Mouse (Mus musculus) frontal cortex, postnatal 25 days (tissue): Measurements from ENCODE around the gene Snrpn.
"Not testable (repeated sequence)": the region's sequence is repeated elsewhere in the genome, so short reads cannot be mapped to it uniquely, and the experiment has no call there.

Experiments used
- DNase-seq, 2 experiments: peaks; one replicate each; pipeline ENCODE4 v3.0.0; 2022; ENCODE audit warnings: low spot score in 2 of 2

The Snrpn gene

GRCm38 (mm10) chr7:60139742-60140480, at the start of gene Snrpn:
Gene Snrpn (minus strand): TSS chr7:60140219.
- peak in 1 of 2 experiments; percentile 4 for DNase-seq

- peak; percentile 6 for DNase-seq
These were observed 30.5 kb upstream of the Snrpn start for GRCm38 (mm10) chr7:60170250-60171185.

DNA sequence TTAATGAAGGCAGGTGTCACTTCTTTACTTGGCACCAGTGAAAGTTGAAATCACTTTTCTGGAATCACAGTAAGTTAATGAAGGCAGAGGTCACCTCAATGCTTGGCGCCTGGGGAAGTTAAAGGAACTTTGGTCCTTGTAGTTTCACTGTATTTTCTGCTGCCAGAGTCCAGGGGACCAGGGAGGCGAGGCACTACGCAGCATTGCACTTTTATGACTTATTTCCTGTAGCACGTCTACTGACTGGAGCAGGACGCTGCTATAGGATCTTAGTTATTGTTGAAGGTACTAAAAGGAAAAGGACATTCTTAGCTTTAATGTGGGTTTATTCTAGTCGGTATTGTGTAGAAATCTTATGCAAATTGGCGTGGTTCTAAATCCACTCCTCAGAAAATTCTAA, 14.7 kb downstream of the Snrpn start:
- DNase-seq: no peak

DNA sequence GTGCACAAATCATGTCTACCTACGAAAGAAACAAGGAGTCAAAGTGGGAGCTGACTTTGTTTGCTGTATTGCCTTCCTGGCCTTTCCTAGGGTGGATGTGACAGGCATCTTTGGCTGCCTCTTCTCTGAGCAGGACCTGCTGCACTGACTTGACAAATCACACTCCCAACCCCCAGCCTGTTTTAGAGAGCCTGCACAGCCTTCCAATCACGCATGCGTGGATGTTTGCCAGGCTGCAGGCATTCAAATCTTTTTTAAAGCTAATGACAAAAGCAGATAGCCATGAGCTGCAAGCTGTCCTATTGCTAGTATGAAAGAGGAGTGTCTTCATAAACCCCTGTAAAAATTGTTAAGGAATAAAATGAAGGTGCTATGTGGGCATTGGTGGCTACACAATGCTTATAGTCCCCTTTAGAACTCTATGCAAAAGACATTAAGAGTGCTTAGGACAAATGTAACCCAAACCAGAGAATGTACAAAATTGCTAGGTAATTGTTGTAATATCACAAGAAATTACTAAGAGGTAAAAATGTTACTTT, 16.9 kb downstream of the Snrpn start:
- not testable (repeated sequence) for DNase-seq

GRCm38 (mm10) chr7:60122434-60123085, 17.5 kb downstream of the Snrpn start:
- no peak for DNase-seq

DNA sequence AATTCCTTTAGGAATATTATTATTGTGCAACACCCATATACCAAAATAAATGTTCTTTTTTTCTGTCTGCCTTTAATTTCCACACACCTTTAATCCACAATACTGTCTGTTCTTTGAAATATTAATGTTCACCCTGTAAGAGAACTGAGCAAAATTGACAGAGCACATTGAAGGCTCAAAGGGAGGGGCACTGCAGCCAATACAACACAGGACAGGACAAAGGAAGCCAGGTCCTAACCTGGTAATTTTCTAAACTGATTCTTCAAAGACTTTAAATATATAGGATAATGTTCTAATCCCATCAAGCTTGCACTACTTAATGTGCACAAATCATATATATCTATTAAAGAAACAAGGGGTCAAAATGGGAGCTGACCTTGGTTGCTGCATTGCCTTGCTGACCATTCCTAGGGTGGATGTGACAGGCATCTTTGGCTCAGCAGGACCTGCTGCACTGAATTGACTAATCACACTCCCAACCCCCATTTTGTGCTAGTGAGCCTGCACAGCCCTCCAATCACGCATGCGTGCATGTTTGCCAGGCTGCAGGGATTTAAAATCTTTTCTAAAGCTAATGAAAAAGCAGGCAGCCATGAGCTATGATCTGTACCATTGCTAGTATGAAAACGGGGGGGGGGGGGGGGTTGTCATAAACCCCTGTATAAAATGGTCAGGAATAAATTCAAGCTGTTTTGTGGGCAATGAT, 42.7 kb downstream of the Snrpn start:
- DNase-seq: no peak

DNA sequence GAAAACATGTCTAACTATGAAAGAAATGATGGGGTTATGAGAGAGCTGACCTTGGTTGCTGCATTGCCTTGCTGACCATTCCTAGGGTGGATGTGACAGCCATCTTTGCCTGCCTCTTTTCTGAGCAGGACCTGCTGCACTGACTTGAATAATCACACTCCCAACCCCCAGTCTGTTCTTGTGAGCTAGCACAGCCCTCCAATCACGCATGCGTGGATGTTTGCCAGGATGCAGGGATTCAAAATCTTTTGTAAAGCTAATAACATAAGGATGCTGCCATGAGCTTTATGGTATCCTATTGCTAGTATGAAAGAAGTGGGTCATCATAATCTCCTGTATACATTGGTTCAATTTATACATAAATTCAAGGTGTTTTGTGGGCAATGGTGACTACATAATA, 63.7 kb downstream of the Snrpn start:
- no peak for DNase-seq

GRCm38 (mm10) chr7:60047481-60048201, 92.4 kb downstream of the Snrpn start:
- DNase-seq: peak; percentile 15 to 42

DNA sequence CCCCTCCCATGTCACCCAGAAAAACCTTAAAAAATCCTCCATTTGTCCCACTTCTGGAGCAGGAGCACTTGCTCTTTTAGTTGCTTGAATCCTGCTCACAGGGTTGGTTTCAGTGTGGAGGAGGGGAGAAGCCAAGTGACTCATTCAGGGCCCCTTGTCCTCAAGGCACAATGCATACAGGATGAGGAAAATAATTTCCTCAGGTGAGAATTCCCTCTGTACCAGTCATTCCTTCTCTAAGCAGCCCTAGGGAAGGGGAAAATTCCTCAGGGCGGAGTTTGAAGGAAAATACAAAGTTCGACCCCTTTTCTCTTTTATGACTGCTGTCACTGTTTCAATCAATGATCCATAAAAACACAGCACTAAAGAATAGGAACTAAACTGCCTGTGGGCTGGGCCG, 126.8 kb downstream of the Snrpn start:
- no peak for DNase-seq

DNA sequence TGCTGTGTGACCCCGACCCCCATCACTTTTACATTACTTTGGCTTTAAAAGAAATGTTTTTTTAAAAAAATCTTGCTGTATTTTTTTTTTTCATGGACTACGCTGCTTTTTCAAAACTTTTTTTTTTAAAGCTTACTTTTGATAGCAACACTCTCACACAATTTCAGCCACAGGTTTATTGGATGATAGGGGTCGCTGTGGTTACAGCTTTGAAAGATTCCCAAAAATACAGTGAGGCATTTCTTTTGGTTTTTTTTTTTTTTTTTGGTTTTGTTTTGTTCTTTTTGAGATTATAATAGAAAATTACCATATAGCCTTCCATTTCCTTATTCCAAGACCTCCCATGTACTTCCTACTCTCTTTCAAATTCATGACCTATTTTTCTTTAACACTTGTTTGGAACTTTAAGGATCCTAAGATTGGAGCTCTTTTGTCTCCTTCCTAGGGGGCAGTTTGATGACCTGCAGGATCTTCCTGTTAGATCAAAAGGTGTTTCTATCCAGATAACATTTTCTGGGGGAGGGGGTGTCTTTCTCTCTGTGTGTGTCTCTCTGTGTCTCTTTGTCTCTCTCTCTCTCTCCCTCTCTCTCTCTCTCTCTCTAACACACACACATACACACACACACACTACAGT, 132.2 kb downstream of the Snrpn start:
- DNase-seq: no peak

DNA sequence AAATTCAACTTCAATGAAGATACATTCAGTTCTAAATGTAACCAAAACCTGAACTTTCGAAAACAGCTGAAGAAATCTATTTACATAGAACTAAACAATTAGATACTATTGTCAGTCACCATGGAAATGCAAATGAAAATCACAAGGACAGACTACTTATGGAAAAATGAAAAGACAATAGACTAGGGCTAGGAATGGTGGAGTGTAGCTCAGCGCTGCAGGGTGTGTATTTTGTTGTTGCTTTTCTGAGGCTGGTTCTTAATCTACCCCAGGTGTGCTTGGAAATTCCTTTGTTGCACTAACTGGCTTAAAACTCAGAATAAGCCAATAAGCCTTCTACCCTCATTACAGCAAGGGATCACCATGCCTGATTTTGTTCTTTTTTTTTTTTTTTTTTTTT, 133.8 kb downstream of the Snrpn start:
- DNase-seq: no peak

GRCm38 (mm10) chr7:60004606-60005330, 135.3 kb downstream of the Snrpn start, which contains the start of the genes Snurf and Gm38393:
Gene Snurf (minus strand): TSS chr7:60005049.
Gene Gm38393 (minus strand): TSS chr7:60005064.
- DNase-seq: peak; percentile 65 to 68

- peak; percentile 5 to 6 for DNase-seq
These were observed 136.0 kb downstream of the Snrpn start for GRCm38 (mm10) chr7:60003921-60004605.

- DNase-seq: peak; percentile 10 to 17
These were observed 136.8 kb downstream of the Snrpn start for GRCm38 (mm10) chr7:60003006-60003865.

GRCm38 (mm10) chr7:59978646-59979045, 161.4 kb downstream of the Snrpn start:
- DNase-seq: no peak
